Mouse (Mus musculus): ENCODE data around the gene Ccdc3.

GRCm38 (mm10) chr2:5197486-5197885 lies 59.9 kb downstream of the Ccdc3 start:
- TF ChIP-seq CTCF (IDR thresholded peaks at IDR 0.05; ENCODE audit: extremely low read depth, insufficient read depth, insufficient read length, insufficient replicate concordance) = no peak
- no peak for TF ChIP-seq POLR2A (IDR thresholded peaks at IDR 0.05; ENCODE audit: low read depth, low read length)
